Mouse (Mus musculus) midbrain, embryonic 12.5 days (tissue): ENCODE results near the gene Bax. TPM values are rescaled to one million over a fixed set of nuclear protein-coding genes. Genes with fewer than 3 reads are reported as not detected.

Experiments
- ATAC-seq: fragments of 200-750 bp; cut with Nextera tagmentation; 2 replicates; pipeline ENCODE4 v1.8.0; 2017; ENCODE audit warnings: low read depth, moderate TSS enrichment, moderate library complexity; ENCODE audit not compliant: low FRiP score
- H3K27ac ChIP-seq: fragments of 300-500 bp; sonication (generic); replicated peaks from 2 replicates; pipeline ENCODE4 v1.5.1; 2016; ENCODE audit warnings: mild to moderate bottlenecking
- H3K27me3 ChIP-seq: fragments of 300-500 bp; sonication (generic); 2 replicates; pipeline ENCODE4 v1.6.1; 2016; ENCODE audit warnings: mild to moderate bottlenecking
- H3K36me3 ChIP-seq: fragments of 300-500 bp; sonication (generic); 2 replicates; pipeline ENCODE4 v1.6.1; 2016
- H3K4me1 ChIP-seq: fragments of 300-500 bp; sonication (generic); 2 replicates; pipeline ENCODE4 v1.6.1; 2016
- H3K4me2 ChIP-seq: fragments of 300-500 bp; sonication (generic); replicated peaks from 2 replicates; pipeline ENCODE4 v1.6.1; 2016; ENCODE audit warnings: mild to moderate bottlenecking, moderate library complexity
- H3K4me3 ChIP-seq: fragments of 300-500 bp; sonication (generic); 2 replicates; pipeline ENCODE4 v1.5.1; 2016; ENCODE audit warnings: mild to moderate bottlenecking
- H3K9ac ChIP-seq: fragments of 300-500 bp; sonication (generic); replicated peaks from 2 replicates; pipeline ENCODE4 v1.6.1; 2016; ENCODE audit warnings: mild to moderate bottlenecking, moderate library complexity
- H3K9me3 ChIP-seq: fragments of 300-500 bp; sonication (generic); 2 replicates; pipeline ENCODE4 v1.6.1; 2016; ENCODE audit warnings: mild to moderate bottlenecking
- WGBS: fragments of 180-500 bp; shearing (Covaris S2); methylation state at CpG from one replicate; pipeline ENCODE4 v1.1.7; 2016; 5-methylcytosine and 5-hydroxymethylcytosine counted together
- polyA plus RNA-seq: library from polyadenylated mRNA; unstranded; fragments of >200 nt; fragmentation: Nextera tagmentation; extraction: Ambion mirVana; gene quantifications from 2 replicates; pipeline ENCODE4 v1.2.1, GENCODE M21; 2016

Gene Bax
- polyA plus RNA-seq, 1 experiment from 2014 or later = 250 TPM

- H3K27ac ChIP-seq = no peak overlapping the region
- H3K27me3 ChIP-seq = peaks cover 57% of the 10 kb centered on the region
- no peak overlapping the region for H3K4me2 ChIP-seq
- H3K4me1 ChIP-seq = no peaks in the 10 kb centered on the region
- H3K36me3 ChIP-seq = peaks cover 54% of the 10 kb centered on the region
- ATAC-seq = no peak
- 82% methylated on average over 14 of the region's 14 CpGs for WGBS
- no peaks in the 10 kb centered on the region for H3K9me3 ChIP-seq
- H3K9ac ChIP-seq = no peak overlapping the region
- H3K4me3 ChIP-seq = no peak overlapping the region
These were observed 45.5 kb downstream of the Bax start for GRCm38 (mm10) chr7:45421194-45421593.

- Histone ChIP-seq H3K4me3 (no peak within 1 kb of the TSS), H3K27ac (no peak within 1 kb of the TSS), H3K36me3 (peaks cover 48% of the 10 kb centered on the region), H3K4me2 (no peak within 1 kb of the TSS), H3K9me3 (no peaks in the 10 kb centered on the region), H3K4me1 (peaks cover 2% of the 10 kb centered on the region; the same call in 1 of the 2 replicates), H3K9ac (no peak within 1 kb of the TSS), H3K27me3 (peaks cover 64% of the 10 kb centered on the region)
- ATAC-seq = no peak
- 61% methylated on average over 6 of the region's 6 CpGs for WGBS
These were observed 46.1 kb downstream of the Bax start, which contains the start of gene Lhb for GRCm38 (mm10) chr7:45420615-45420919. Lhb (plus strand) TSS chr7:45420820.

GRCm38 (mm10) chr7:45419859-45420614 lies 46.7 kb downstream of the Bax start:
- H3K27ac ChIP-seq = no peak overlapping the region
- H3K4me3 ChIP-seq = no peak overlapping the region
- ATAC-seq = no peak
- H3K4me1 ChIP-seq = peaks cover 5% of the 10 kb centered on the region; the same call in 1 of the 2 replicates
- H3K27me3 ChIP-seq = peaks cover 69% of the 10 kb centered on the region
- 19% methylated on average over 27 of the region's 27 CpGs for WGBS
- H3K9ac ChIP-seq = no peak overlapping the region
- H3K9me3 ChIP-seq = no peaks in the 10 kb centered on the region
- H3K36me3 ChIP-seq = peaks cover 43% of the 10 kb centered on the region
- no peak overlapping the region for H3K4me2 ChIP-seq

- Histone ChIP-seq H3K4me1 (peaks cover 19% of the 10 kb centered on the region), H3K27me3 (peaks cover 89% of the 10 kb centered on the region), H3K4me3 (no peak overlapping the region), H3K9ac (no peak overlapping the region), H3K9me3 (no peaks in the 10 kb centered on the region), H3K27ac (no peak overlapping the region), H3K36me3 (peaks cover 23% of the 10 kb centered on the region), H3K4me2 (no peak overlapping the region)
- no peak for ATAC-seq
- 14% methylated on average over 13 of the region's 13 CpGs for WGBS
These were observed 48.7 kb downstream of the Bax start for GRCm38 (mm10) chr7:45417962-45418492.

- no peak overlapping the region for H3K4me3 ChIP-seq
- no peak for ATAC-seq
- H3K36me3 ChIP-seq = no peaks in the 10 kb centered on the region
- peaks cover 99% of the 10 kb centered on the region for H3K27me3 ChIP-seq
- H3K4me1 ChIP-seq = peaks cover 20% of the 10 kb centered on the region
- no peak overlapping the region for H3K27ac ChIP-seq
- H3K9me3 ChIP-seq = no peaks in the 10 kb centered on the region
- H3K4me2 ChIP-seq = no peak overlapping the region
- no peak overlapping the region for H3K9ac ChIP-seq
- 16% methylated on average over 37 of the region's 37 CpGs for WGBS
These were observed 51.1 kb downstream of the Bax start for GRCm38 (mm10) chr7:45415636-45416035.

- WGBS = 43% methylated on average over 12 of the region's 12 CpGs
- no peak overlapping the region for H3K4me3 ChIP-seq
- ATAC-seq = no peak
These were observed 51.9 kb downstream of the Bax start for GRCm38 (mm10) chr7:45414740-45415224.

GRCm38 (mm10) chr7:45413864-45414739 lies 52.6 kb downstream of the Bax start:
- H3K9ac ChIP-seq = peak overlapping the region; percentile 61
- peak overlapping the region; percentile 86 for H3K4me2 ChIP-seq
- no peak overlapping the region for H3K27ac ChIP-seq
- H3K4me1 ChIP-seq = peaks cover 20% of the 10 kb centered on the region
- 2% methylated on average over 27 of the region's 27 CpGs for WGBS
- H3K9me3 ChIP-seq = no peaks in the 10 kb centered on the region
- peaks cover 100% of the 10 kb centered on the region for H3K27me3 ChIP-seq
- peak overlapping the region; percentile 51 for H3K4me3 ChIP-seq
- ATAC-seq = peak; percentile 42; the same call in 1 of the 2 replicates
- H3K36me3 ChIP-seq = no peaks in the 10 kb centered on the region

More at GRCm38 (mm10) chr7:45414740-45415224, 51.9 kb downstream of the Bax start:
- H3K27ac ChIP-seq = no peak overlapping the region
- H3K9me3 ChIP-seq = no peaks in the 10 kb centered on the region
- no peak overlapping the region for H3K9ac ChIP-seq
- peaks cover 99% of the 10 kb centered on the region for H3K27me3 ChIP-seq
- peaks cover 20% of the 10 kb centered on the region for H3K4me1 ChIP-seq
- H3K4me2 ChIP-seq = no peak overlapping the region
- no peaks in the 10 kb centered on the region for H3K36me3 ChIP-seq

GRCm38 (mm10) chr7:45413113-45413863 lies 53.4 kb downstream of the Bax start, which contains the start of gene Ntf5:
Ntf5 (plus strand) TSS chr7:45413695.
- Histone ChIP-seq H3K4me2 (peak within 1 kb of the TSS; percentile 86), H3K9ac (peak within 1 kb of the TSS; percentile 61), H3K27me3 (peaks cover 100% of the 10 kb centered on the region), H3K4me3 (peak within 1 kb of the TSS; percentile 51), H3K9me3 (no peaks in the 10 kb centered on the region), H3K27ac (no peak within 1 kb of the TSS), H3K4me1 (peaks cover 20% of the 10 kb centered on the region), H3K36me3 (no peaks in the 10 kb centered on the region)
- WGBS = 3% methylated on average over 44 of the region's 45 CpGs
- peak; percentile 69 for ATAC-seq

- H3K27me3 ChIP-seq = peaks cover 100% of the 10 kb centered on the region
- H3K9me3 ChIP-seq = no peaks in the 10 kb centered on the region
- 96% methylated on average over 2 of the region's 2 CpGs for WGBS
- H3K4me1 ChIP-seq = peaks cover 20% of the 10 kb centered on the region
- no peak overlapping the region for H3K4me2 ChIP-seq
- no peak overlapping the region for H3K9ac ChIP-seq
- H3K4me3 ChIP-seq = no peak overlapping the region
- no peak for ATAC-seq
- no peak overlapping the region for H3K27ac ChIP-seq
- H3K36me3 ChIP-seq = no peaks in the 10 kb centered on the region
These were observed 54.3 kb downstream of the Bax start for GRCm38 (mm10) chr7:45412421-45412820.
